Mouse (Mus musculus): ENCODE results near the gene Dgke.
"Not testable (repeated sequence)": the region's sequence is repeated elsewhere in the genome, so short reads cannot be mapped to it uniquely, and the experiment has no call there.

GRCm38 (mm10) chr11:89090359-89090758 lies 23.7 kb upstream of the Dgke start:
- not testable (repeated sequence) for TF ChIP-seq CTCF (IDR thresholded peaks at IDR 0.05; ENCODE audit: low read depth, low read length); TAL1 (conservative IDR thresholded peaks at IDR 0.05; ENCODE audit: low read depth, low read length)

Measured in G1E (cell line).